Mouse (Mus musculus): ENCODE measurements around the gene Hpdl.
A peak's percentile ranks its signal among the peaks of the same experiment; 100 is the strongest.
"Not testable (repeated sequence)": the region's sequence is repeated elsewhere in the genome, so short reads cannot be mapped to it uniquely, and the experiment has no call there.

Gene Hpdl

DNA sequence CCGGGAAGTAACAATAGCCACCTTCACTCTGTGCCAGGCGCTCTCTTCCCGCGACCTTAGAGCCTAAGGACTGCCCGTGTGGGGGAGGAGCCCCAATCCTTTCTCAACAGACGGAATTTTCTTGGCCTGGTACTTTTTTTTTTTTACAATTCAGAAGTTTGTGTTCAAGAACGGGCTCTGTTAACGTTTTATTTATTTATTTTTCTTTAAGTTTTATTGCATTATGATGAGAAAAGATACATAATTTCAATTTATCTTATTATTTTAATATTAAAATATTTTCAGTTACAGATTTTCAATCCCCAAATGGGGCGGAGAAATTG is at the start of gene Hpdl:
TSS of gene Hpdl (minus strand) at position 14 of the 323 bp plus-strand sequence.
- no peak for DNase-seq (ENCODE audit: low spot score in 2 of 2)

DNA sequence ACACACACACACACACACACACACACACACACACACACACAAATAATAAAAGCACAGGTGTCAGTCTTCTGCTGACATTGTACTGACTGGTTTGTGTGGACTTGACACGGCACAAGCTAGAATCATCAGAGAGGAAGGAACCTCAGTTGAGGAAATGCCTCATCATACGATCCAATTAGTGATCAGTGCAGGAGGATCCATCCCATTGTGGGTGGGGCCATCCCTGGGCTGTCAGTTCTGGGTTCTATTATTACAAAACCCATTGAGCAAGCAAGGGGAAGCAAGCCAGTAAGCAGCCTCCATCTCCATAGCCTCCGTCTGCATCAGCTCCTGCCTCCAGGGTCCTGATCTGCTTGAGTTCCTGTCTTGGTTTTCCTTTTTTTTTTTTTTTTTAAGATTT is 48.4 kb upstream of the Hpdl start:
- DNase-seq (ENCODE audit: low spot score in 2 of 2) = no peak

DNA sequence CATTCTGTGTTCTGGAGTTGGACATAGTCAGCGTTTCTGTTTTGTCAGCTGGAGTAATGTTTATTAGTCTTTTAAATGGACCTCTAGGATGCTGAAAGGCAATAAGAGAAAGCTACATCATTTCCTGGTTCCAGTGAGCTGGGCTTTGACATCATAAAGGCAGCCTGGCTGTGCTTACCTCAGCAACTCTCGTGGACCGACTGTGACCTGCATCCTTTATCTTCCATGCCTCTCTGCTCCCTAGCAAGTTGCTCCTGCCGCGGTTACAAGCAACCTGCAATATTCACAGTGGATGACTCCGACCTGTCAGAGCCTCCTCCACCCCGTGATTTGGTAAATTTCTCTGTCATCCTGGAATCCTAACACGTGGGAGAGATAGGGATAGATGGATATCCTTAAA is 40.5 kb upstream of the Hpdl start:
- no peak for DNase-seq (ENCODE audit: low spot score in 2 of 2)

DNA sequence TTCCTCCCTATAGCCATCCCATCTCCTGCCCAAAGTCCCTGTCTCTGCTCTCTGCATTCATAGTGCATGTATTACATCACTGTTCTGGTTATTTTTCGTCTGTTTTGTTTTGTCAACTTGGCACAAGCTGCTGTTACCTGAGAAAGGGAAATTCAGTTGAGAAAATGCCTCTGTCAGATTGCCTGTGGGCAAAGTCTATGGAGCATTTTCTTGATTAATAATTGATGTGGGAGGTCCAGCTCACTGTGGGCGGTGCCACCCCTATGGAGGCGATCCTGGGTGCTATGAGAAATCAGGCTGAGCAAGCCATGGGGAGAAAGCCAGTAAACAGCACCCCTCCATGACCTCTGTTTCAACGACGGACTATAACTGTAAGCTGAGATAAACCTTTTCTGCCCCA is 38.2 kb upstream of the Hpdl start:
- no peak for DNase-seq (ENCODE audit: low spot score in 2 of 2)

DNA sequence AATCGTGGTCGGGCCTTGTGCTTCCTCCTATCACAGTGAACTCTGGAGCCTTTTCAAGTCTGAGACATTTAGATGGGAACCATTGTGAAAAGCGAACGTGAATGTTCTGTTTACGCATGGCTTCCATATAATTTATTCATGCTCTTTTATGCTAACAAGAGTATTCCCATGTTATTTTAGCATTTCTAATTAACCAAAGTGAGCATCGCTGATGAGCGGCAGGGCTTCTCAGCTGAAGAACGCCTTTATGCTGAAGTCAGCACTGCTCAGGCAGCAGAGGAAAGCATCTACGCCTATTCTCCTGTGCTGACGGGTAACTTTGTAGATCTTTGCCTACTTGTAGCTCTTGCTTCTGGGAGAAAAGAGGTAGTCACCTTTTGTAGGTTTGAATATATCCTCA is 35.7 kb upstream of the Hpdl start:
- no peak for DNase-seq (ENCODE audit: low spot score in 2 of 2)

DNA sequence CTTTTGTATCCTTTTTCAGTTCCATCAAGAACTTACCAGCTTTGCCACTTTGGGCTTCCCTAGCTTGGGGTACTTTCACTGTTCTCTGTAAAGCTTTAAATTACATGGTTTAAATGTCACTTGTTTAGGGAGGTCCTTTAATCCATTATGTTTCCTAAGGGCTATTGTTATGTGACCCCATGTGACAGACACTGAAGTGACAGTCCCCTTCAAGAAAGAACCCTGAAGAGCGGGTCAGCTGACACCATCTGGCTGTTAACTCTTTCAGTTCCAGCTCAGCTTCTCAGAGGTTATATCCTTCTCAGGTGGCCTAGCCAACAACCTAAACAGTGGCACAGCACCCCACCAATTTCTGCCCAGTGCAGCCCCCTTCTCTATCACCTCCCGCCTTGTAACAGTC is 32.8 kb upstream of the Hpdl start:
- DNase-seq (ENCODE audit: low spot score in 2 of 2) = no peak

DNA sequence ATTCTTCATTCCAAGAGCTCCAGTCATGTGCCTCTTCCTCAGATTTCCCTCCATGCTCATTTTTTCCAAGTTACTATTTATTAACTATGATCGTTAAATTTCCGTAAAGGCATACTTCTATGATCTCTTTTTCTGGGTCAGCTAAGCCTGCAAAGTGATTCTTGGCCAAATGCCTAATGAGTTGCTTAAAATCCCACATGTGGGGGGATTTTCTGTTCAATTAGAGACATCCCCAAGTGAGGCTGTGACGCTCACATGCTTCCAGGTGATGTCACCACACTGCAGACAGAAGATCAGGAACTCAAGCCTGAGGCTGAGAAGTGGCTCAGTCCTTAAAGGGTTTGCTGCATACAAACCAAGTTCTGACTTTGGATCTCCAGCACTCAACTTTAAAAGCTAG is 28.4 kb upstream of the Hpdl start:
- DNase-seq (ENCODE audit: low spot score in 2 of 2) = no peak

DNA sequence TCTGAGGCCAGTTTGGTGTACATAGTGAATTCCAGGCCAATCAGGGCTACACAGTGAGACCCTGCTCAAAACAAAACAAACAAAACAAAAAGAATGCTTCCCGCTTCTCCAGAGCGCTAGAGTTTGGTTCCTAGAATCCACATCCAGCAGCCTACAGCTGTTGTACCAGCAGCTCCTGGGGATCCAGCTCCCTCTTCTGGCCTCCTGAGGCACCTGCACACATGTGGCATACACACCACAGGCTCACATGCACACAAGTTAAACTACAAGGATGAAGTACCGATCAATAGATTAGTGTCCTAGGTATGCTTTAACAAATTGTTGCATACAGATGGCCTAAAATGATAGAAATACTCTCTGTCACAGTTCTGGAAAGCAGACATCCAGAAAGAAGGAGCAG is 22.8 kb upstream of the Hpdl start:
- DNase-seq (ENCODE audit: low spot score in 2 of 2) = no peak

DNA sequence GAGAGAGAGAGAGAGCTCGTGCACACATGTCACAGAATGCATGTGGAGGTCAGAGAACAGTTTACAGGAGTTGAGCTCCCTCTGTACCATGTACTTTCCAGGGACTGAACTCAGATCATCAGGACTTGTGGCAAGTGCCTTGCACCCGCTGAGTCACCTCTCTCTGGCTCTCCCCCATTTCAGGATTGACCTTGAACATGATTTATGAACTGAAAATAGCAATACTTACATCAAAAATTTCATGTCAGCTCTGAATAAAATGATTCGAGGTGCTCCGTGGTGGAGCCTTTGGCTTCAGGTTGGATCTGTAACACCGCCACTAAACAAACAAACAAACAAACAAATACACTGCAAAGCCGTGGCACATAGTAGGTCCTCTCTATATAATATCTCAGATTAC is 19.3 kb upstream of the Hpdl start:
- DNase-seq (ENCODE audit: low spot score in 2 of 2) = no peak

DNA sequence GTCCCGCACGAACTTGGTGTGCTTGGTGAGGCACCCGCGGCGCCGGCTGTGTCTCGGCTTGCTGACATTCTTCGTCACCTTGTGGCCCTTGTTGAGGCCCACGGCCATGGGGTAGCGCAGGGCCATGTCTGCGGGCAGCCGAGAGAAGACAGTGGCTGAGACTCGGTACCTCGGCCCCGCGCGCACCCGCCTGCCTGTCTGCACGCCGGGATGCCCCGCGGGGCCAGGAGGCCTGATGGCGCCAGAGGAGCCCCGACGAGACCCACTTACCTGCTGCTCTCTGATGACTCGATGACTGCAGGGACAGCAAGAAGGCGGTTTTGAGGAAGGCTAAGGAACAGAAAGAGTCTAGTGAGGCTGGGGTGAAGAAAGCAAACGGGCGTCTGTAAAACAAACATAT is 18.6 kb upstream of the Hpdl start:
- DNase-seq (ENCODE audit: low spot score in 2 of 2) = not testable (repeated sequence)

DNA sequence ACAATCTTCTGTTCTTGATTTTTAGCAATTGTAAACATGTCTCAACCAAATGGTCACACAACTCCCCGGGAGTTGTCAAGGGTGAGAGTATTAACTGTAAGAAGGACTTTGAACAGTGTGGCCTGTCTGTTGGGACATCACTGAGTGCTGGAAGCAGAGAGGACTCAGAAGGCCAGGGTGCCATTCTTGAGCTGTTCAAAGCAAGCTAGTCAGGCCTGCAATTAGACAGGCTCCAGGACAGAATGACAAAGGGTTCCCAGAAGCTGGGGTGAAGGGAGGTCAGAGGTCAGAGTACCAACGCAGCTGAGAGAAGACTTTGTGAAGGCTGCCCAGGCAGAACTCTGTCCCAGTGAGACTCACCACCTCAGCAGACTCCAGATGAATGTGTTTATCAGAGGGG is 17.5 kb upstream of the Hpdl start:
- DNase-seq (ENCODE audit: low spot score in 2 of 2) = no peak

DNA sequence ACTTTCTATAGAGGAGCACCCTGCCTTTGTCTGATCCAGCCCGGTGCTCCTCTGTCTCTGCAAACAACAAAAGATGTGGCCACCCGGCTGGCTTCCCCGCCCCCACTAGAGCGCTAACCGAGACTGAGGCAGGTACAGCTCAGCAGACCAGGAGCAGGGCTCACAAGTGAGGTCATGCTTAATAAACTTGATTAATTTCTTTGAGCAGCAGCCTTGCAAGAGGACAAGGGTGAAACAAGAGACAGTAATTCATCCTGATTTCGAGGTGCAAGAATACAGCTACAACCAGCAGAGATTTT is 8.5 kb upstream of the Hpdl start:
- no peak for DNase-seq (ENCODE audit: low spot score in 2 of 2)

DNA sequence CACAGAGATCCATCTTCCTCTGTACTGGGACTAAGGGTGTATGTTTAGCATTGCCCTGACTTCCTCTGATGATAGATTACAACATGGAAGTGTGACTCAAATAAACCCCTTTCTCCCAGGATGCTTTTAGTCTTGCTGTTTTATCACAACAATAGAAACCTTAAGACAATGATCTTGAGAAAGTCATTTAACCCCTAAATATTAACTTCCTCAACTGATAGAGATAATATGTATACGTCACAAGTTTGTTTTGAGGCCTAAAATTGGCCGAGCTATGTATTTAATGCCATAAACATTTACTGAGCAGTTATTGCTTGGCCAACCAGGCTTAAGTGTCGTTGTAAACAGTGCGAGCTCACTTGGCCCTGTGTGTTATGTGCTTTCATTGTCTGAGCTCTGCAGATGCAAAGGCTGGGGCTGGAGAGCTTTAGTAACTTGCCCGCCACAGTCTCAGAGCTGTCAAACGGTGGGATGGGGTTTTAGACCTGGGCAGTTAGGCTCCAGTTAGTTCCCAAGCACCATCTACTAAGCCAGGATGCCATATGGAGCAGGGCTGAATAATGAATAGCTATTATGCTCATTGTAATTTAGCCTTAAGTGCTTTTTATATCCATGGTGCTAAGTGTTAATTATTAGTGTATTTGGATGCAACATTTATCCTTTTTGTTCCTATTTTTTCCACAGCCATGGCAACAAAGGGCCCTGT is 8.0 kb upstream of the Hpdl start:
- DNase-seq (ENCODE audit: low spot score in 2 of 2) = no peak

DNA sequence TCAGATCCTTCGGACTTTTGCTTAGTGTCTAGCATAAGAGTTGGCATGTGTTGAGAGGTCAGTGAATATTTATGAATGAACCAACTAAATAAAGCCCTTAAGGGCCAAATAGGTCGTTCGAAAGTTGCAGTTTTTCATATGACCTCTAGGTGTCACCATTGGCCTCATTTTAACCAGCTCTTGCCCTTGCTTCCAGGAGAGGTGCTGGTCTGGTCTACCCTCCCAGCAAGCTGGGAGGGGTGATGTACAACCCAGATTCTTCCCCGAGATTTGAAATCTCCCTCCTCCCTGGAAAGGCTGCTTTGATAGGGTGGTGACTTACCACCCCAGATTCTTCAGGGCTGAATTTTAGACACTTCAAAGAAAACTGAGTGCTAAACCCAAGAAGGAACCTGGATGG is 6.3 kb upstream of the Hpdl start:
- DNase-seq (ENCODE audit: low spot score in 2 of 2) = no peak

DNA sequence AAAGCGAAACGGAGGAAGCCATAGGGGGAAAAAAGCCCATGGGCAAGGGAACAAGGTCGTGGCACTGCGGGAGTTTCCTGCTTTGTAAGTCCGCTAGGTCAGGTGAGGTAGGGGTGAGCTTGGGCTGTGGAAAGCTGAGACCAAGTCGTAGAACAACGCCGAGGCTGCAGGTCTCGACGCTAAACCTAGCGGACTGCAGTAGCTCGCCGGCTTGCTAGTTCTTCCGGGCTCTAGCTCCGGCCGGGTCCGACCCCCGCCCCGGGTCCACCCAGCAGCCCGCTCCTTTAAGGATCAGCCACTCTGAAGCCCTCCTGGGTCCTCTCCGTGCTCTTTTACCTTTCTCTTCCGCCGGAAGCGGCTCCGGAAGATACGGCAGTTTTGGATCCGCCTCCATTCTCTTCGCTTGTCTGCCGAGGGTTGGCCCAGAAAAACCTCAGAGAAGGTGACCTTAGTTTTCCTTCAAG is 3.1 kb upstream of the Hpdl start:
- DNase-seq (ENCODE audit: low spot score in 2 of 2) = peak in 1 of 2 experiments; percentile 55

DNA sequence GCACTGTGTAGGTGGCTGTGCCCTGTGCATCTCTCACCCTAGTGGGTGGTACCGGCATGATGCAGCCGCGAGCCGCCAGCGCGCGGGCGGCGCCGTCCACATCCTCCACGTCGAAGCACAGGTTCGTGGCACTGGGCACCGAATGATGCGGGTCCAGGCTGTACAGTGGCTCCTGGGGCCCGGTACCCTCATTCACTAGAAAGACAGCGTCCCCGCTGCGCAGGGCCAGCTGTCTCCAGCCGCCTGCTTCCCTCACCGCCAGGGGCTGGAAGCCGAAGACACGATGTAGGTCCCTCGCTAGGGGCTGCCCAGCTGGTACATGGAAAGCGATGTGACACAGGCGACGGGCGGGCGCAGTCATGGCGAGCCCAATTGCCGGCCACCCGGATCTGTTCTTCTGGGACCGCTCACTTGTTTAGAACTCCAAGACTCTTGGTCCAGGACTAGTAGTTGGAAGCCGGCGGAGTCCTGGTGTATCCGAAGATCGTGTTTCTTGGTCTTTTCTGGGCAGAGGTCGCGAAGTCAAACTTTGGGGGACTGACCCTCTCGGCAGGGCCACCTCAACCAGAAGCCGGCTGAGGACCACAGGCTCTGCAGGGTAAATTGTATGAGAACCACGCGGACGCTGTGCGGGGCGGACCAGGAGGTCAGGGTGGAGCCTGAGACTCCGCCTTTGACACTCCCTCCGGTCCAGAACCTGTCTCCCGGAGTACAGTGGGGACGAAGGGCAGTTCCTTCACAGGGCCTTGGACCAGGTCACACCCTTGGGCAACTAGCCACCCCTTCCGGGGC is 409 bp downstream of the Hpdl start:
- peak in 1 of 2 experiments; percentile 33 for DNase-seq (ENCODE audit: low spot score in 2 of 2)

DNA sequence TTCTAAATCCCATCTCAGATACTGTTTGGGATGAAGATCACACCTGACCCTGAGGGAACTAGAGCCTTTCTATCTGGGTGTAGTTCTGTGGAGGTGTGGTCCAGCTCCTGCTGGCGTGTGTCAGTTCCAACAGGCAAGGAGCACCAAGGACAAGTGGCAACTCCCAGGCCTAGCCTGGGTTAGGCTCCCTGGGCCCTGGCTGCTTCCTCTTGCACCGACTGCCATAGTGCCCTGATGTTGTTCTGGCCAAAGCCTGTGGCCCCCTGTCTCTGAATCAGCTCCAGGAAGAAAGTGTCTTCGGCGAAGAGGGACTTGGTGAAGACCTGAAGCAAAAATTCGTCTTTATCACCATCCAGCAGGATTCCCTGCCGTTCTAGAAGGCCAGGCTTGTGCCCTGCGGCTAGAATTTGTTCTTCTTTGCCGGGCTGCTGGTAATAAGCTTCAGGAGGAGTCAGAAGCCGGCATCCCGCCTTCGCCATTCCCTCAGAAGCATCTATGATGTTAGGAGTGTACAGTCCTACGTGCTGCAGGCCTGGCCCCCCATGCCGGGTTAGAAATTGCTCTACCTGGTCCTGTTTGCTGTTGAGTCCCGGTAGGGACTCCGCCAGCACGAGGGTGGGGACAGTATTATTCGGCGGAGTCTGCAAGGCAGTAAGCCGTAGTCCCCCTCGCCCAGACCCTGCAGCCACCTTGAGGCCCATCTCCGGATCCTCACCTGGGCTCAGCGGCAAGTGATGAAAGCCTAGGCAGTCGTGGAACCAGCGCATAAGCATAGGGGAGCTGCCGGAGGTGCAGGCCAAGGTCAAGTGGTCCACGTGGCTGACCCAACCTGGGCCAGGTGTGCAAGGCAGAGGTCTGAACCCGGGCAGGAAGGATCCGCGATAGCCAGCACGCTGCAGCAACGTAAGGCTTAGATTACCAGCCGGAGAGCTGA is 1.3 kb downstream of the Hpdl start:
- DNase-seq (ENCODE audit: low spot score in 2 of 2) = no peak

DNA sequence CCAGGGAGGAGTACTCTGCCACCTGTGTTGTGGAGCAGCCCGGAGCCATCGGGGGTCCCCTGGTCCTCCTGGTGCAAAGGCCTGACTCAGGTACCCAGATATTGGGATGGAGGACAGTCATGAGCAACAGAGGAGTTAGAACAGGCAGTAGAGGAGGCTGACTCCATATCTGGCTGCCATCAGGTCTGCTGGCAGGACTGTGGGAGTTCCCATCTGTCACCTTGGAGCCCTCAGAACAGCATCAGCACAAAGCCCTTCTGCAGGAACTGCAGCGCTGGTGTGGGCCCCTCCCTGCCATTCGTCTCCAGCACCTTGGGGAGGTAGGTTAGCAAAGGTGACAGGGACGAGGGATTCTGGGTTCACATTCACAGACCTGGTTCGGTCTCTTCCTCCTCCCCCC is 4.0 kb downstream of the Hpdl start:
- no peak for DNase-seq (ENCODE audit: low spot score in 2 of 2)

DNA sequence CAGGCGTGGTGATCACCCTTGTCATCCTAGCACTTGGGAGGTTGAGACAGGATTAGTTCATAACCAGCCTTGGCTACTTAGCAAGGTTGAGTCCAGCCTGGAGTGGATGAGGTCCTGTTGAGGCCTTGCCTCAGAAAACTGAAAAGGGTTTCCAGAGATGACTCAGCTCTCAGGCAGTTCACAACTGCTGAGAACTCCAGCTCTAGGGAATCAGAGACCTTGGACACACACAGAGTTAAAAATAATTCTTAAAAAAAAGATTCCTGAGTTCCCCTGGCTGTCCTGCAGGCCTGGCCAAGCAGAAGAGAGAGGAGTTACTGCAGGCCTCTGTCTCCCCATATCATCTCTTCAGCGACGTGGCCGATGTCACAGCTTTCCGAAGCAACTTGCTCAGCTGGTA is 6.2 kb downstream of the Hpdl start:
- DNase-seq (ENCODE audit: low spot score in 2 of 2) = no peak

DNA sequence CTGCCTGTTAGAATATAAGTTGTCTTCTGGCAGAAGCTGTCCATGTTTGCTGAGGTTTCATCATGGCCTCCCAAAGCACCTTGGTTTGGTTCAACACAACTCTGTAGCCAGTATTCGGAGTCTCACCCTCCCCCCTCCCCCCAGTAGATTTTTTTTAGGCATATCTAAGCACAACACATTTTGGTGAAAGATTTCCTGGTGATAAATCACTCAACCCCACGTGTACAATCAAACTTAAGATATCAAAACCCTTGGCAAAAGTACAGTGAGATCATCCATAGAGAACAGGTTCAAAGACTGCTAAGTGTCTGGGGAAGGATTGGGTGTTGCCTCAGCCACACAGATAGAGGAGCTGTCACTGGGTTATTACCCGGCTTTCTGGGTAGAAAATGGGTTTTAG is 10.5 kb downstream of the Hpdl start:
- DNase-seq (ENCODE audit: low spot score in 2 of 2) = no peak

DNA sequence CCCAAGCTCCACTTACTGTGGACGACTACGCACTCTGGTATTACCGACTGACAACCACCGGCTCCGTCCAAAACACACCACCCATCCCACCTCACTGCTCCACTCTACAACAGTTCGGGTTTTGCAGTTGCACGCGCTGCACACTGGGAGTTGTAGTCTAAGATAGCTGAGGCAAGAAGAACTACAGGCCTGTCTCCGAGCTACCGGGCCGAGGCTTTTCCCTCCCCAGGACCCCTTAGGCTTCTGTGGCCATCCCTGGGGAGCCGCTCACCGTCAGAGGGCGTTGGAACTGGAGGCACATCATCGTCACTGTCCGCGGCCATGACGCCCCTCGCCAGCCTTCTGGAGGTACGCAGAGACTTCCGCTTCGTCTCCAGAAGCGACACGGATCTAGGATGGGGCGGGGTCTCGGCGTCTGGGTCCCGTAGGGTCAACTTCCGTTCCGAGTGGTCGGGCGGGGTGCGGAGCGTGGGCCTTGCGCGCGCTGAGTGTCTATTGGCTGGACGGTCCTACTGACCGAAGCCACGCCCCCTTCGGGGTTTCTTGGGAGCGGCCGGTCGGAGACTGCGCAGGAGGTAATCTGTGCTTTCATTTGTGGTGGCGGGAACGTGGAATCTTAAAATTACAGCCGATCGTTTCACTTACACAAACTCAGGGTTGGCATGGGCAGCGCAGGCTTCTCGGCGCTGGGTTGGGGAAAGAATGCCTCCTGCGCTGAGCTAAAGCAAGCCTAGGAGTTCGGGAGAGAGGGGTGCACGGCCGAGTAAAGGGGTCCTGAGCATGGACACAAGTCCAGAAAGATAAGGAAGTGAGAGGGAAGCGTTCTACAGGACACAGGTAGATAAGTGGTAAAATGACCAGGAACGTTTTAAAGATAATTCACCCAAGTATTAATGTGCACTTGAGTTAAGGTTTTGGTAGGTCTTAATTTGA is 14.0 kb downstream of the Hpdl start, which contains the start of the genes Toe1 and Mutyh:
TSS of gene Toe1 (minus strand) at position 444 of the 933 bp plus-strand sequence.
TSS of gene Mutyh (plus strand) at position 527 of the 933 bp plus-strand sequence.
- peak; percentile 88 to 89 for DNase-seq (ENCODE audit: low spot score in 2 of 2)

All from frontal cortex, postnatal 14 days (tissue).